Mouse (Mus musculus) forebrain, postnatal 0 days (tissue): ENCODE measurements at regions not wholly inside any gene's neighbourhood (a gene's known extent, or its start where the extent isn't known, plus 50 kb on each side); places are given as distances from the start of the nearest gene placed in this dataset.

Experiments used
- ATAC-seq: fragments of 200-750 bp; cut with Nextera tagmentation; 2 replicates; pipeline ENCODE4 v1.8.0; 2017; ENCODE audit warnings: mild to moderate bottlenecking, moderate library complexity
- DNase-seq: peaks from one replicate; pipeline ENCODE4 v3.0.0-alpha.2; 2015
- H3K27ac ChIP-seq: fragments of 300-500 bp; sonication (generic); 2 replicates; pipeline ENCODE4 v1.5.1; 2014; ENCODE audit warnings: low read depth, mild to moderate bottlenecking, antibody characterized with exemption, low read length, moderate library complexity, mixed read lengths
- H3K27me3 ChIP-seq: fragments of 300-500 bp; sonication (generic); 2 replicates; pipeline ENCODE4 v1.6.1; 2014; ENCODE audit warnings: mild to moderate bottlenecking, low read length, mixed read lengths; ENCODE audit not compliant: insufficient read depth
- H3K36me3 ChIP-seq: fragments of 300-500 bp; sonication (generic); 2 replicates; pipeline ENCODE4 v1.6.1; 2014; ENCODE audit warnings: mild to moderate bottlenecking, moderate library complexity; ENCODE audit not compliant: insufficient read depth
- H3K4me1 ChIP-seq: fragments of 300-500 bp; sonication (generic); 2 replicates; pipeline ENCODE4 v1.6.1; 2014; ENCODE audit warnings: antibody characterized with exemption; ENCODE audit not compliant: insufficient read depth
- H3K4me2 ChIP-seq: fragments of 300-500 bp; sonication (generic); 2 replicates; pipeline ENCODE4 v1.6.1; 2014; ENCODE audit warnings: low read depth, mild to moderate bottlenecking, moderate library complexity
- H3K4me3 ChIP-seq: fragments of 300-500 bp; sonication (generic); 2 replicates; pipeline ENCODE4 v1.5.1; 2014; ENCODE audit warnings: low read depth, low read length, mixed read lengths
- H3K9ac ChIP-seq: fragments of 300-500 bp; sonication (generic); 2 replicates; pipeline ENCODE4 v1.6.1; 2014; ENCODE audit warnings: mild to moderate bottlenecking
- H3K9me3 ChIP-seq: fragments of 300-500 bp; sonication (generic); 2 replicates; pipeline ENCODE4 v1.6.1; 2016; ENCODE audit warnings: low read length
- CTCF ChIP-seq: sonication (generic); IDR thresholded peaks from 2 replicates; pipeline ENCODE4 v1.5.1; 2016; ENCODE audit warnings: antibody characterized with exemption, control low read depth, low read depth
- WGBS: fragments of 180-500 bp; shearing (Covaris S2); extraction: QIAGEN DNeasy Blood & Tissue Kit; methylation state at CpG from one replicate; pipeline ENCODE4 v1.1.7; 2014; 5-methylcytosine and 5-hydroxymethylcytosine counted together

DNA sequence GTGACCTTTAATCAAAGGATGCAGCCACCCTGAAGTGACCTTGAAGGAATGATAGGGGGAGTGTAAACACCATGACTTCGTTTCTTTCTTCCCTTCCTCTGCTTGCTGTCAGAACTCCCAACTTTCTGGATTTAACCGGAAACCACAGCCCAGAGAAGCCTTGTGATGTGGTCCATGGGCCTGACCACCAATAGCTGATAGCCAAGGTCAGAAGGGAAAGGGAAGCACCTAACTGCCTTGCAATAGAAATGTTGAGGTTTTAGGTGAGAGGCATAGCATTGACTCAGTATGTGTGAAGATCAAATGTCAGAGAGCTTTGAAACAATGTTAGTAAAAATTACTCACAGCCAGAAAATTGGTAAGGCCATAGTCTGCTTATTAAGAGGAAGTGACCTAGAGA lies 89.2 kb upstream of the Sesn3 start:
- DNase-seq, result no peak
- no peak overlapping the region for H3K4me3 ChIP-seq
- H3K9ac ChIP-seq, result no peak overlapping the region
- TF ChIP-seq CTCF, result no peak
- no peak for ATAC-seq
- no peak overlapping the region for H3K4me2 ChIP-seq
- H3K9me3 ChIP-seq, result no peaks in the 10 kb centered on the region
- no peaks in the 10 kb centered on the region for H3K36me3 ChIP-seq
- whole genome bisulfite sequencing, result 63% methylated on average over 2 of the region's 2 CpGs
- H3K4me1 ChIP-seq, result no peaks in the 10 kb centered on the region
- no peak overlapping the region for H3K27ac ChIP-seq
- no peaks in the 10 kb centered on the region for H3K27me3 ChIP-seq

DNA sequence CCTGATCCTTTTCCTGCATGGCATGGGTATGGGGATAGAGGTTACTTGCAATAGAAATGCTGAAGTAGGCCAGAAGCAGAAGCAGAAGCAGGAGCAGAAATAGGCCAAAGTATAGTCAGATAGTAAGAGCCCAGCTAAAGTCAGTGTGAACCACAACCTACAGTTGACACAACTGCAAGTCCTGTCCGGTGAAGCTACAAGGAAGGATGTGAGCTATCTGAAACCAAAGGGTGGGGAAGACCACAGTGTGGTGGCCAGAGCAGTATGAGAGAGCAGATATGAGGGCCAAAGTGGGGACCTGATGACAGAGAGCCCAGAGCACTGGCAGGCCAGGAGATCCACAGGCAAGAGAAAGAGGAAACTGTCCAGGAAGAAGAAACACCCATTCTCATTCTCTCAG lies 87.1 kb upstream of the Sesn3 start:
- no peaks in the 10 kb centered on the region for H3K9me3 ChIP-seq
- no peak overlapping the region for H3K4me3 ChIP-seq
- ATAC-seq (no peak), DNase-seq (no peak)
- no peak overlapping the region for H3K9ac ChIP-seq
- H3K4me1 ChIP-seq, result no peaks in the 10 kb centered on the region
- no peak overlapping the region for H3K4me2 ChIP-seq
- 100% methylated on average over 1 of the region's 1 CpGs for WGBS
- TF ChIP-seq CTCF, result no peak
- no peaks in the 10 kb centered on the region for H3K27me3 ChIP-seq
- no peaks in the 10 kb centered on the region for H3K36me3 ChIP-seq
- H3K27ac ChIP-seq, result no peak overlapping the region

DNA sequence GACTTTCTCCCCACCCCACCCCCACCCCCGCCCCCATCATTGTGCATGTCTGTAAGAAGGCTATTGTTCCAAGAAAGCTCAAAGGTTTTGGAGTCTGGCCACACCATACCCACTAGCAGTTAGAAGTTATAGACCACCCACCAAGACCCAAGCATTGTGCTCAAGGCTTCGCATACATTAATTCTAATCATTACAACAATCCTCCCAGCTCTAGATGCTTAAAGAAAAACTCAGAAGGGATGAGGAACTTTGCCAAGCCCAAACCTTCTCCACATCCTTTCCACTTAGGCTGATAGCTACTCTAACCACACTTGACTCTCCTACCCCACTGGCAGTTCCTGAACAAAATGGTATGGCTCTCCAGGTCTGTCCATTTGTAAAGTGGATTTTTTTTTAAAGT lies 86.4 kb upstream of the Sesn3 start:
- H3K9me3 ChIP-seq, result no peaks in the 10 kb centered on the region
- H3K27ac ChIP-seq, result no peak overlapping the region
- no peak overlapping the region for H3K9ac ChIP-seq
- H3K27me3 ChIP-seq, result no peaks in the 10 kb centered on the region
- H3K4me2 ChIP-seq, result no peak overlapping the region
- no peak for ATAC-seq
- no peak for DNase-seq
- H3K36me3 ChIP-seq, result no peaks in the 10 kb centered on the region
- 44% methylated on average over 2 of the region's 2 CpGs for WGBS
- H3K4me1 ChIP-seq, result no peaks in the 10 kb centered on the region
- no peak for TF ChIP-seq CTCF
- no peak overlapping the region for H3K4me3 ChIP-seq

DNA sequence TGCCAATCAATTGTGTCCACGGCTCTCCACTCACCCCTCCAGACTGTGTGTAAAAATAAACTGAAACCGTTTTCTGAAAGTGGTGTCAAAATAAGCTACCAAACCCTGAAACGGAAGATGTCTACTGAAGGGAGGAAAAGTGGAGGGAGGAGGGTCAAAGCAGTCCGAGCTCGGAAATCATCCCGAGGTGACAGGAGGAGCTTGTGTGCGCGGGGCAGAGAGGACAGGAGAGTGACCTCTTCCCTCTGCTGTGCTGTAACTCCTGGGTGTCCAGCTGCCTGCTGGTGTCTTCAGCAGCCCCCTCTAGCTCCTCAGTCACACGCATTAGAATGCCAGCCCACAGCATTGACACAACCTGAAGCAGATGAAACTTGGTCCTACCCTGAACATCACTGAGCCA lies 84.2 kb upstream of the Sesn3 start:
- no peak for ATAC-seq
- no peaks in the 10 kb centered on the region for H3K27me3 ChIP-seq
- no peak overlapping the region for H3K4me2 ChIP-seq
- no peaks in the 10 kb centered on the region for H3K9me3 ChIP-seq
- TF ChIP-seq CTCF, result no peak
- H3K27ac ChIP-seq, result no peak overlapping the region
- H3K4me3 ChIP-seq, result no peak overlapping the region
- no peak for DNase-seq
- no peaks in the 10 kb centered on the region for H3K4me1 ChIP-seq
- 85% methylated on average over 9 of the region's 9 CpGs for WGBS
- H3K36me3 ChIP-seq, result no peaks in the 10 kb centered on the region
- no peak overlapping the region for H3K9ac ChIP-seq

DNA sequence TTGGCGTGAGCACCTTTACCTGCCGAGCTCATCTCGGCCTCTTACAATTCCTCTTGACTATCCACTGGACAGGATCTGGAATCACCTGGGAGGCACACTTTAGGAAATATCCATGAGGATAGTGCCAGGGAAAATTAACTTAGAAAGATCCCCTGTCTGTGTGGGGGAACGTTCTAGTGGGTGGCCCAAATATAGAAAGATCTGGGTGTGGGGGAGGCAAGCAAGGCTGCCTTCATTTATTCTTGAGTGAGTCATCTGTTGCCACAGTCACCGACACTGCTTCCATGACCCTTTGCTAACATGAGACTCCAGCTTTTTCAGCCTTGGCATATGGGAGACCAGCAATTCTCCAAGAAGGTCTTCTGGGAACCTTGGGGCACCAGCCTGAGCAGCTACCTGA lies 80.1 kb upstream of the Sesn3 start:
- Histone ChIP-seq H3K9ac (no peak overlapping the region), H3K4me3 (no peak overlapping the region), H3K36me3 (no peaks in the 10 kb centered on the region), H3K27me3 (no peaks in the 10 kb centered on the region), H3K4me1 (no peaks in the 10 kb centered on the region), H3K9me3 (no peaks in the 10 kb centered on the region), H3K27ac (no peak overlapping the region), H3K4me2 (no peak overlapping the region)
- no peak for ATAC-seq
- TF ChIP-seq CTCF, result no peak
- WGBS, result 91% methylated on average over 5 of the region's 5 CpGs
- no peak for DNase-seq

DNA sequence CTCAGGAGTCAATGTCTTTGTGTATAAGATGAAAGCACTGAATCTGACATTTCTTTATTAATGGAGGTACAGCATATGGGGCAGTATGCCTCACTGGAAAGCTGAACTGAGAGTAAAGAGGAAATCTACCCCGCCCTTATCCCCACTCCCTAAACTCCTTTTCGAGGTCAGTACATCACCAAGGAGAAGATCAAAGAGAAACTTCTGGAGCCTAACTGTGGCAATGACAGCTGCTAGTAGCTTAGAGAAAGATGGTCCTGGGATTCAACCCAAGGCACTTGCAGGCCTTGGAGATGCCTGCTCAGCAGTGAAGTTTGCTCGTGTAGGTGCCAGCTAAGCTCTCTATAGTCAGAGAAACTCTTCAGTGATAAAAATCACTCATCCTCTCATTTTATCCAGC lies 75.8 kb upstream of the Sesn3 start:
- ATAC-seq (no peak), DNase-seq (no peak)
- H3K36me3 ChIP-seq, result no peaks in the 10 kb centered on the region
- H3K4me2 ChIP-seq, result no peak overlapping the region
- 78% methylated on average over 3 of the region's 3 CpGs for WGBS
- TF ChIP-seq CTCF, result no peak
- H3K4me3 ChIP-seq, result no peak overlapping the region
- no peak overlapping the region for H3K9ac ChIP-seq
- H3K27ac ChIP-seq, result no peak overlapping the region
- no peaks in the 10 kb centered on the region for H3K27me3 ChIP-seq
- no peaks in the 10 kb centered on the region for H3K9me3 ChIP-seq
- H3K4me1 ChIP-seq, result no peaks in the 10 kb centered on the region

DNA sequence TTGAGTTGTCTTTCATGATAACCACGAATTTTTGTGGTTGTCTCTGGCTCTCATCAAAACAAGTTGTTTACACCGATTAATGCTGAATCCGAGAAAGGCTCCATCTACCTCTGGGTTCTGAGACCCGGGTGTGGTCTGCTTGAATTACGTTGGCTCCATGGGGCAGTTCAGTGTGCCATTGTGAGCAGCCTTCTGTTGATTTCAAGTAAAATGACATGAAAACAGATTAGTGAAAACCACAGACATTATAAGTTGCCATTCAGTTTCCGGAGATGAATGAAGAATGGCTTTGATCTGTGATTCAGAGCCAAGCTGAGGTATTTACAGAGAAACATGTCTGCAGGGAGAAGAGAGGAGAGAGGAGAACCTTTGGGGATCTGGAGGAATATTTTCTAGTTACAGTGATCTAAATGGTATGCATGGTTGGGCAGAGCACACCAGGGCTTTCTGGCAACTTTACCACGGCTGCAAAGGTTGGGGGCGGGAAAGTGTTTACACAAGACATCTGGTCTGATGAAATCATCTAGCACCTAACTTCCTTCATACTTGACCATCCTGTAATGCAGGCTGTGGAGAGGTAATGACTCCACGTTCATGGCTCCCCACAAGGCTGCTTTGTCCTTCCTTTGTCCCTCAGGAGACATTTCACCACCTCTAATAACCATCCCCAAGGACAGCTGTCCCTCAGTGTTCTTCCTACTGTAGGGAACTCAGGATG lies 74.7 kb upstream of the Sesn3 start:
- Histone ChIP-seq H3K27ac (no peak overlapping the region), H3K9me3 (no peaks in the 10 kb centered on the region), H3K4me3 (no peak overlapping the region), H3K4me2 (no peak overlapping the region), H3K36me3 (no peaks in the 10 kb centered on the region), H3K4me1 (no peaks in the 10 kb centered on the region), H3K27me3 (no peaks in the 10 kb centered on the region), H3K9ac (no peak overlapping the region)
- 66% methylated on average over 9 of the region's 9 CpGs for WGBS
- no peak for ATAC-seq
- TF ChIP-seq CTCF, result no peak
- DNase-seq, result no peak
